Mouse (Mus musculus) CH12.LX (cell line): Measurements from ENCODE around the gene 1700011L22Rik. TPM values are rescaled to one million over a fixed set of nuclear protein-coding genes. Genes with fewer than 3 reads are reported as not detected.

Source experiments
- DNase-seq: peaks from one replicate; pipeline ENCODE4 v3.0.0-alpha.2; 2013; ENCODE audit errors: extremely low read depth
- H3K27ac ChIP-seq: 2 replicates; pipeline ENCODE4 v1.5.1; 2012; ENCODE audit warnings: low read depth, mild to moderate bottlenecking, control low read depth, moderate library complexity; ENCODE audit not compliant: insufficient read depth
- H3K27me3 ChIP-seq: replicated peaks from 2 replicates; pipeline ENCODE3; 2012; ENCODE audit warnings: inconsistent platforms
- H3K36me3 ChIP-seq, 2 experiments: replicated peaks in 1 of 2; 2 replicates each; pipeline versions ENCODE3 to v1.6.1; 2012; ENCODE audit warnings: inconsistent platforms in 1 of 2, low read length in 1 of 2, mild to moderate bottlenecking in 1 of 2, mixed read lengths in 1 of 2, moderate library complexity in 1 of 2; ENCODE audit not compliant: control insufficient read depth in 1 of 2, insufficient read depth in 1 of 2
- H3K4me1 ChIP-seq, 2 experiments: 2 replicates each; pipeline ENCODE4 v1.6.1; 2012; ENCODE audit warnings: inconsistent platforms in 1 of 2, moderate library complexity in 1 of 2; ENCODE audit not compliant: insufficient read depth in 2 of 2, control insufficient read depth in 1 of 2
- H3K4me2 ChIP-seq: 2 replicates; pipeline ENCODE4 v1.6.1; 2012; ENCODE audit warnings: low read depth, mild to moderate bottlenecking, control low read depth; ENCODE audit not compliant: poor library complexity, insufficient read depth, severe bottlenecking
- H3K4me3 ChIP-seq, 3 experiments: fragments of 150-350 bp in 1 of 3; sonication (generic) in 1 of 3; replicated peaks in 1 of 3; 2 replicates each; pipeline versions ENCODE3 to v1.5.1; 2011 to 2012; ENCODE audit warnings: low read depth in 2 of 3, low read length in 2 of 3, mild to moderate bottlenecking in 2 of 3, moderate library complexity in 2 of 3, control low read depth in 1 of 3, improper control_type of control experiment in 1 of 3, inconsistent platforms in 1 of 3, mixed read lengths in 1 of 3; ENCODE audit not compliant: poor library complexity in 1 of 3
- H3K79me2 ChIP-seq: replicated peaks from 2 replicates; pipeline ENCODE4 v1.6.1; 2012; ENCODE audit warnings: mild to moderate bottlenecking, moderate library complexity; ENCODE audit not compliant: control insufficient read depth, poor library complexity, insufficient read depth, severe bottlenecking; ENCODE audit errors: extremely low read depth
- H3K9ac ChIP-seq: 2 replicates; pipeline ENCODE4 v1.6.1; 2012; ENCODE audit warnings: low read depth, mild to moderate bottlenecking, control low read depth, moderate library complexity; ENCODE audit not compliant: insufficient read depth
- H3K9me3 ChIP-seq: replicated peaks from 2 replicates; pipeline ENCODE3; 2012; ENCODE audit warnings: low read length, inconsistent platforms, mixed read lengths
- CHD1 ChIP-seq: IDR thresholded peaks from 2 replicates; pipeline ENCODE4 v1.6.1; 2012; ENCODE audit warnings: low read depth, low read length, improper control_type of control experiment, inconsistent platforms
- CHD2 ChIP-seq: IDR thresholded peaks from 2 replicates; pipeline ENCODE4 v1.6.1; 2011; ENCODE audit warnings: low read length, improper control_type of control experiment
- CTCF ChIP-seq, 2 experiments: IDR thresholded peaks in 1 of 2; conservative IDR thresholded peaks in 1 of 2; 2 replicates each; pipeline ENCODE4 v1.5.1; 2011 to 2012; ENCODE audit warnings: low read depth in 2 of 2, low read length in 2 of 2, improper control_type of control experiment in 1 of 2, inconsistent platforms in 1 of 2, mild to moderate bottlenecking in 1 of 2, moderate library complexity in 1 of 2
- E2F4 ChIP-seq: IDR thresholded peaks from 2 replicates; pipeline ENCODE4 v1.6.1; 2011; ENCODE audit warnings: low read depth, low read length, improper control_type of control experiment; ENCODE audit not compliant: insufficient replicate concordance
- ELF1 ChIP-seq: IDR thresholded peaks from 2 replicates; pipeline ENCODE4 v1.6.1; 2014; ENCODE audit warnings: low read depth, mild to moderate bottlenecking, inconsistent platforms, low read length, improper control_type of control experiment
- EP300 ChIP-seq: IDR thresholded peaks from 2 replicates; pipeline ENCODE4 v1.6.1; 2011; ENCODE audit warnings: low read length, improper control_type of control experiment
- GABPA ChIP-seq: IDR thresholded peaks from 2 replicates; pipeline ENCODE4 v1.6.1; 2012; ENCODE audit warnings: low read depth, low read length, improper control_type of control experiment, inconsistent platforms; ENCODE audit not compliant: insufficient replicate concordance
- HCFC1 ChIP-seq: IDR thresholded peaks from 2 replicates; pipeline ENCODE4 v1.6.1; 2012; ENCODE audit warnings: low read depth, mild to moderate bottlenecking, inconsistent platforms, low read length, improper control_type of control experiment
- IRF4 ChIP-seq: IDR thresholded peaks from 2 replicates; pipeline ENCODE4 v1.6.1; 2014; ENCODE audit warnings: low read depth, mild to moderate bottlenecking, inconsistent platforms, low read length, improper control_type of control experiment
- JUN ChIP-seq: IDR thresholded peaks from 2 replicates; pipeline ENCODE4 v1.6.1; 2011; ENCODE audit warnings: low read depth, mild to moderate bottlenecking, low read length, improper control_type of control experiment, moderate library complexity; ENCODE audit not compliant: insufficient read depth
- JUND ChIP-seq: conservative IDR thresholded peaks from 2 replicates; pipeline ENCODE4 v1.6.1; 2011; ENCODE audit warnings: low read depth, low read length, improper control_type of control experiment
- KAT2A ChIP-seq: IDR thresholded peaks from 2 replicates; pipeline ENCODE4 v1.6.1; 2012; ENCODE audit warnings: low read length, improper control_type of control experiment, inconsistent platforms; ENCODE audit not compliant: insufficient replicate concordance
- MAFK ChIP-seq: IDR thresholded peaks from 2 replicates; pipeline ENCODE4 v1.6.1; 2011; ENCODE audit warnings: low read length, improper control_type of control experiment; ENCODE audit not compliant: insufficient replicate concordance
- MAX ChIP-seq: IDR thresholded peaks from 2 replicates; pipeline ENCODE4 v1.6.1; 2011; ENCODE audit warnings: low read length, improper control_type of control experiment
- MAZ ChIP-seq: IDR thresholded peaks from 2 replicates; pipeline ENCODE4 v1.6.1; 2012; ENCODE audit warnings: low read depth, mild to moderate bottlenecking, inconsistent platforms, low read length, improper control_type of control experiment, moderate library complexity
- MEF2A ChIP-seq: IDR thresholded peaks from 2 replicates; pipeline ENCODE4 v1.6.1; 2014; ENCODE audit warnings: low read depth, mild to moderate bottlenecking, inconsistent platforms, low read length, improper control_type of control experiment, borderline replicate concordance
- MXI1 ChIP-seq: IDR thresholded peaks from 2 replicates; pipeline ENCODE4 v1.6.1; 2011; ENCODE audit warnings: mild to moderate bottlenecking, low read depth, low read length, improper control_type of control experiment
- MYC ChIP-seq: IDR thresholded peaks from 2 replicates; pipeline ENCODE4 v1.6.1; 2011; ENCODE audit warnings: low read depth, mild to moderate bottlenecking, improper control_type of control experiment, low read length
- NELFE ChIP-seq: IDR thresholded peaks from 2 replicates; pipeline ENCODE4 v1.6.1; 2011; ENCODE audit warnings: low read depth, low read length, improper control_type of control experiment
- NRF1 ChIP-seq: IDR thresholded peaks from 2 replicates; pipeline ENCODE4 v1.6.1; 2014; ENCODE audit warnings: low read depth, mild to moderate bottlenecking, inconsistent platforms, low read length, improper control_type of control experiment, moderate library complexity
- PAX5 ChIP-seq: IDR thresholded peaks from 2 replicates; pipeline ENCODE4 v1.6.1; 2012; ENCODE audit warnings: low read length, inconsistent platforms, mixed read lengths
- POLR2AphosphoS2 ChIP-seq: IDR thresholded peaks from 2 replicates; pipeline ENCODE4 v1.6.1; 2011; ENCODE audit warnings: low read depth, low read length, improper control_type of control experiment
- RAD21 ChIP-seq: IDR thresholded peaks from 2 replicates; pipeline ENCODE4 v1.6.1; 2011; ENCODE audit warnings: low read depth, mild to moderate bottlenecking, low read length, improper control_type of control experiment, moderate library complexity
- RCOR1 ChIP-seq: conservative IDR thresholded peaks from 2 replicates; pipeline ENCODE4 v1.6.1; 2012; ENCODE audit warnings: low read depth, mild to moderate bottlenecking, inconsistent platforms, low read length, improper control_type of control experiment
- SIN3A ChIP-seq: IDR thresholded peaks from 2 replicates; pipeline ENCODE4 v1.6.1; 2012; ENCODE audit warnings: low read length, improper control_type of control experiment, inconsistent platforms
- SMC3 ChIP-seq: IDR thresholded peaks from 2 replicates; pipeline ENCODE4 v1.6.1; 2011; ENCODE audit warnings: low read depth, low read length, improper control_type of control experiment
- TBP ChIP-seq: conservative IDR thresholded peaks from 2 replicates; pipeline ENCODE4 v1.6.1; 2011; ENCODE audit warnings: low read depth, low read length, improper control_type of control experiment
- TCF12 ChIP-seq: IDR thresholded peaks from 2 replicates; pipeline ENCODE4 v1.6.1; 2014; ENCODE audit warnings: low read depth, mild to moderate bottlenecking, inconsistent platforms, low read length, improper control_type of control experiment
- UBTF ChIP-seq: IDR thresholded peaks from 2 replicates; pipeline ENCODE4 v1.6.1; 2012; ENCODE audit warnings: low read depth, mild to moderate bottlenecking, inconsistent platforms, low read length, improper control_type of control experiment, moderate library complexity
- USF1 ChIP-seq: IDR thresholded peaks from 2 replicates; pipeline ENCODE4 v1.6.1; 2014; ENCODE audit warnings: low read depth, mild to moderate bottlenecking, inconsistent platforms, low read length, improper control_type of control experiment
- ZKSCAN1 ChIP-seq: IDR thresholded peaks from 2 replicates; pipeline ENCODE4 v1.6.1; 2012; ENCODE audit warnings: low read depth, inconsistent platforms, low read length, improper control_type of control experiment, borderline replicate concordance
- ZNF384 ChIP-seq: IDR thresholded peaks from 2 replicates; pipeline ENCODE4 v1.6.1; 2012; ENCODE audit warnings: low read depth, low read length, improper control_type of control experiment, inconsistent platforms
- dilution Hi-C: fragments of 300-500 bp; cut with MboI; formaldehyde crosslinking; loops from 2 replicates; pipeline ENCODE4 v1.14.3; 2020; ENCODE audit warnings: low sequenced_read_pairs; ENCODE audit not compliant: extremely low pct_unique_long_range_greater_than_20kb, extremely low pct_ligation_motif_present
- in situ Hi-C: fragments of 300-500 bp; cut with MboI; formaldehyde crosslinking; loops from 3 replicates; pipeline ENCODE4 v1.14.3; 2019; ENCODE audit warnings: low sequenced_read_pairs, low pct_ligation_motif_present, low pct_unique_long_range_greater_than_20kb, mixed read lengths
- polyA plus RNA-seq: library from polyadenylated mRNA; unstranded; fragments of >175 nt; gene quantifications from 2 replicates; pipeline ENCODE4 v1.2.1, GENCODE M21; 2012; ENCODE audit warnings: low read depth; ENCODE audit not compliant: insufficient read length
- total RNA-seq, 2 experiments: library from RNA; depleted of rRNA; stranded (reverse); fragments of 300-350 nt in 1 of 2; fragments of >200 nt in 1 of 2; gene quantifications; 2 replicates each; pipeline ENCODE4 v1.2.3; 2012 to 2014

1700011L22Rik gene
- total and polyA plus RNA-seq, 3 experiments: not detected

GRCm38 (mm10) chr8:79162533-79163308 is 85.6 kb downstream of the 1700011L22Rik start (continued):
- no peak for TF ChIP-seq NELFE
- no peak for TF ChIP-seq CHD2
- TF ChIP-seq MAFK: no peak
- TF ChIP-seq USF1: peak; percentile 38
- no peak for TF ChIP-seq CHD1
- peak; percentile 68 for TF ChIP-seq NRF1
- TF ChIP-seq PAX5: no peak
- 0 out of 2 replicates have a peak, but pooled peaks have one; percentile 28 for TF ChIP-seq RCOR1
- TF ChIP-seq JUND: peak; percentile 55; the same call in 1 of the 2 replicates
- TF ChIP-seq MAX: peak; percentile 79
- TF ChIP-seq MYC: peak; percentile 82
- TF ChIP-seq TBP: peak; percentile 71; the same call in 1 of the 2 replicates
- TF ChIP-seq UBTF: no peak; the same call in 1 of the 2 replicates
- 0 out of 2 replicates have a peak, but pooled peaks have one; percentile 6 for TF ChIP-seq ELF1

DNA sequence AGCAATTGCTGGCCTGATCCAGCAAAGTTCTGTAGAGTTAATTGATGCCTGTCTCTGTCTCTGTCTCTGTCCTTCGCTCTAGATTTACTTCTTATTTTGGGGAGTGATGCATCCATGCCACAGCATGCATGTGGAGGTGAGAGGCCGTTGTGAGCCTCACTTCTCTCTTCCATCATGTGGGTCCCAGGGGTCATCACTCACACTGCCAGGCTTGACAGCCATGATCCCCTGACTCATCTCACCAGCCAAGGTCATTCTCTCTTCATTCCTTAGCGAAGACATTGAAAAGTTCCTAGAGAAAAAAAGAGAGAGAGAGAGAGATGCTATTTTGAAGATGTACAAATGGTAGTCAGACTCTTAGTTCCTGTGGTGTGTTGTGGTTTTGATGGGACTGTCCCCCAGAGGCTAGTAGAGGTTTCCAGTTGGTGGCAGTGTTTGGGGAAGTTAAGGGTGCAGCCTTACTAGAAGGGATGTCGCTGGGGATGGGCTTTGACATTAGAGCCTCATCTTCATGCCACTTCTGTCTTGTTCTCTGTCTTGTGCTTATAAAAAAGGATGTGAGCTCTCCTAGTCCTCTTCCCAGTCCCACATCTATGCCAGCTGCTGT is 87.1 kb downstream of the 1700011L22Rik start:
- Histone ChIP-seq H3K79me2 (no peaks in the 10 kb centered on the region), H3K27me3 (no peaks in the 10 kb centered on the region), H3K36me3 (peaks cover 21 to 49% of the 10 kb centered on the region in 2 experiments), H3K27ac (peak overlapping the region; percentile 98), H3K9ac (peak overlapping the region; percentile 63), H3K4me3 (peak overlapping the region in 1 of 3 experiments; percentile 18), H3K4me1 (peaks cover 54 to 78% of the 10 kb centered on the region in 2 experiments), H3K4me2 (peak overlapping the region; percentile 76), H3K9me3 (no peaks in the 10 kb centered on the region)
- dilution Hi-C loops: no loop called here
- DNase-seq: peak; percentile 92
- in situ Hi-C loops: no loop called here
- TF ChIP-seq SMC3 (peak; percentile 38; the same call in 1 of the 2 replicates), JUND (peak; percentile 80), TCF12 (peak; percentile 78), MYC (peak; percentile 84), EP300 (peak; percentile 96), RAD21 (peak; percentile 35), UBTF (0 out of 2 replicates have a peak, but pooled peaks have one; percentile 12), USF1 (no peak), MAZ (peak; percentile 69; the same call in 1 of the 2 replicates), MEF2A (peak; percentile 91), MAX (peak; percentile 53; the same call in 1 of the 2 replicates), CTCF (conservative IDR thresholded peaks at IDR 0.05 in 1 of 2, IDR thresholded peaks at IDR 0.05 in 1 of 2; ENCODE audit: low read depth in 2 of 2, low read length in 2 of 2) (peak in 1 of 2 experiments; percentile 47; a peak in 2 of 4 replicates), KAT2A (0 out of 2 replicates have a peak, but pooled peaks have one; percentile 38), POLR2AphosphoS2 (no peak), MAFK (peak; percentile 79), IRF4 (peak; percentile 86), MXI1 (peak; percentile 21; the same call in 1 of the 2 replicates), RCOR1 (peak; percentile 92), ZNF384 (peak; percentile 85), ELF1 (peak; percentile 48; the same call in 1 of the 2 replicates), TBP (peak; percentile 63; the same call in 1 of the 2 replicates), E2F4 (no peak), HCFC1 (peak; percentile 29; the same call in 1 of the 2 replicates), SIN3A (peak; percentile 90), PAX5 (no peak), JUN (peak; percentile 55), GABPA (no peak), ZKSCAN1 (no peak)
